1 mouse cellular context compared by ENCODE assay signal in the genomic region with DNA sequence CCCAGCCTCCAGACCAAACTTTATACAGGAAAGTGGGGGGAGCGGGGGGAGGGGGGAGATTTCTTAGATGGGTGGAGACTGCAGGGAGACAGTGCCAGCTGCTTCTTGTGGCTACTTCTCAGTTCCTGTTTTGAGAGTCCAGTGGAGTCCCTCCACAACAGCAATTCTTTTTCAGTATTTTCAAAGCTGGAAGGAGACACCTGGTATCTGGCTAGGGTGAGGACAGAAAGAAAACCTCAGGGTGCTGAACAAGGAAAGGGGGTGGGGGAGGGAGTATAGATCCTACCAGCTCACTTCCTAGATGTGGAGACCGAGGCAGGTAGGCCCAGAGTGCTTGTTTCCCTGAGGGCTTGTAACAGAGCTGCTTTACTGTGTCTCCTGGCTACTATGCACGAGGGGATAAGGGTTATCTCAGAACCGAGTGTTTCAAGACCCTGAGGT.
TF ChIP-seq lines count a peak whose summit lies in the region.

No protein-coding gene starts in this region.

TF ChIP-seq in CH12.LX, 34 proteins besides CTCF, POLR2A, EP300 and RAD21 (continued from another document):
- TF ChIP-seq TBP (conservative IDR thresholded peaks at IDR 0.05; ENCODE audit: low read depth, low read length) (0 out of 2 replicates have a peak, but pooled peaks have one; percentile 12), ZC3H11A (IDR thresholded peaks at IDR 0.05; ENCODE audit: low read depth, low read length) (no peak), E2F4 (IDR thresholded peaks at IDR 0.05; ENCODE audit: insufficient replicate concordance, low read depth, low read length) (no peak), CHD2 (IDR thresholded peaks at IDR 0.05; ENCODE audit: low read length) (peak; percentile 97), MAFK (IDR thresholded peaks at IDR 0.05; ENCODE audit: insufficient replicate concordance, low read length) (peak; percentile 76), MAZ (IDR thresholded peaks at IDR 0.05; ENCODE audit: low read depth, low read length) (peak; percentile 99), ZNF384 (IDR thresholded peaks at IDR 0.05; ENCODE audit: low read depth, low read length) (peak; percentile 76), JUN (IDR thresholded peaks at IDR 0.05; ENCODE audit: insufficient read depth, low read depth, low read length) (peak; percentile 48; the same call in 1 of the 2 replicates), HCFC1 (IDR thresholded peaks at IDR 0.05; ENCODE audit: low read depth, low read length) (peak; percentile 60), JUND (conservative IDR thresholded peaks at IDR 0.05; ENCODE audit: low read depth, low read length) (0 out of 2 replicates have a peak, but pooled peaks have one; percentile 56), PAX5 (IDR thresholded peaks at IDR 0.05; ENCODE audit: low read length) (no peak), ZKSCAN1 (IDR thresholded peaks at IDR 0.05; ENCODE audit: borderline replicate concordance, low read depth, low read length) (no peak), USF2 (conservative IDR thresholded peaks at IDR 0.05; ENCODE audit: low read depth, low read length) (no peak), NRF1 (IDR thresholded peaks at IDR 0.05; ENCODE audit: low read depth, low read length) (no peak), ETS1 (conservative IDR thresholded peaks at IDR 0.05; ENCODE audit: low read depth, low read length) (peak; percentile 98), SIN3A (IDR thresholded peaks at IDR 0.05; ENCODE audit: low read length) (peak; percentile 95), RCOR1 (conservative IDR thresholded peaks at IDR 0.05; ENCODE audit: low read depth, low read length) (peak; percentile 96), POLR2AphosphoS2 (IDR thresholded peaks at IDR 0.05; ENCODE audit: low read depth, low read length) (peak; percentile 86), TCF12 (IDR thresholded peaks at IDR 0.05; ENCODE audit: low read depth, low read length) (peak; percentile 99), IRF4 (IDR thresholded peaks at IDR 0.05; ENCODE audit: low read depth, low read length) (peak; percentile 98), NELFE (IDR thresholded peaks at IDR 0.05; ENCODE audit: low read depth, low read length) (peak; percentile 54; the same call in 1 of the 2 replicates), MEF2A (IDR thresholded peaks at IDR 0.05; ENCODE audit: borderline replicate concordance, low read depth, low read length) (peak; percentile 94), KAT2A (IDR thresholded peaks at IDR 0.05; ENCODE audit: insufficient replicate concordance, low read length) (0 out of 2 replicates have a peak, but pooled peaks have one; percentile 54)
